ENCODE assay signal across 14 mouse cellular contexts in the genomic region with DNA sequence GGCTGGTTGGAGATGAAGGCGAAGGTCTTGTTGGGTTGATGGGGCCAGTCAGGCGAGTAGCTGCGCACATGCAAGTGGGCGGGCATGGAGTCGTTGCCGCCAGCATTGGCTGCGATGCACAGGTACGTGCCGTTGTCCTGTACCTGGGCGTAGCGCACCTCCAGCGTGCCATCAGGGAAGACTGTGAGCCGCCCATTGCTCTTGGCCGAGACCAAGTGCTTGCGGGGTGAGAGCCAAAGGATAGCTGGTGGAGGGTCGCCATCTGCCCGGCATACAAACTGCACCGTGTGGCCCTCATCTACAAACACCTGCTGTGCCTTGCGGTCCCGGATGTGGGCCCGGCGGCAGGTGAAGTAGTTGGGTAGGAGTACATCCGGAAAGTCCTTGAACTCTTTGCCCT.
"Had no signal": no experiment of that assay in that cellular context is flagged by ENCODE, and none has a peak within 500 bp of the region (broad histone marks: within the 10 kb centered on the region; RNA-seq: fewer than 3 reads in every experiment).

No protein-coding gene starts in this region.

- H3K4me1 ChIP-seq: liver, embryonic 13.5 days had no signal

- H3K4me3 ChIP-seq: kidney, embryonic 15.5 days; left cerebral cortex, adult 2 months; liver, embryonic 13.5 days; midbrain, embryonic 12.5 days; midbrain, embryonic 15.5 days; myocyte; neural tube, embryonic 13.5 days had no signal

- H3K9me3 ChIP-seq: kidney, embryonic 15.5 days; liver, embryonic 13.5 days; midbrain, embryonic 12.5 days; midbrain, embryonic 15.5 days; neural tube, embryonic 13.5 days had no signal

- DNase-seq: kidney, adult 8-10 months; kidney, postnatal 10 days; kidney, postnatal 36 days; layer of hippocampus, postnatal 36 days; liver, embryonic 13.5 days; lung, embryonic 14.5 days; lung, postnatal 10 days; lung, postnatal 36 days had no signal

- H3K9ac ChIP-seq: kidney, embryonic 15.5 days; liver, embryonic 13.5 days; lung, embryonic 14.5 days; midbrain, embryonic 12.5 days; midbrain, embryonic 15.5 days; neural tube, embryonic 13.5 days had no signal

- H3K36me3 ChIP-seq: liver, embryonic 13.5 days had no signal

- H3K27me3 ChIP-seq: midbrain, embryonic 15.5 days had no signal

- H3K27ac ChIP-seq: kidney, embryonic 15.5 days; left cerebral cortex, adult 2 months; liver, embryonic 13.5 days; midbrain, embryonic 12.5 days; midbrain, embryonic 15.5 days; neural tube, embryonic 13.5 days had no signal
